Mouse (Mus musculus) G1E (cell line): Measurements from ENCODE around the gene Fig4.

Experiments used
- CTCF ChIP-seq: IDR thresholded peaks from 2 replicates; pipeline ENCODE4 v1.5.1; 2012; ENCODE audit warnings: low read depth, low read length, inconsistent platforms, mixed read lengths
- GATA1 ChIP-seq: IDR thresholded peaks from 2 replicates; pipeline ENCODE4 v1.6.1; 2012; ENCODE audit warnings: borderline replicate concordance, low read length, inconsistent platforms, mixed read lengths
- GATA2 ChIP-seq: IDR thresholded peaks from 2 replicates; pipeline ENCODE4 v1.6.1; 2012; ENCODE audit warnings: low read depth, low read length, inconsistent platforms, borderline replicate concordance

DNA sequence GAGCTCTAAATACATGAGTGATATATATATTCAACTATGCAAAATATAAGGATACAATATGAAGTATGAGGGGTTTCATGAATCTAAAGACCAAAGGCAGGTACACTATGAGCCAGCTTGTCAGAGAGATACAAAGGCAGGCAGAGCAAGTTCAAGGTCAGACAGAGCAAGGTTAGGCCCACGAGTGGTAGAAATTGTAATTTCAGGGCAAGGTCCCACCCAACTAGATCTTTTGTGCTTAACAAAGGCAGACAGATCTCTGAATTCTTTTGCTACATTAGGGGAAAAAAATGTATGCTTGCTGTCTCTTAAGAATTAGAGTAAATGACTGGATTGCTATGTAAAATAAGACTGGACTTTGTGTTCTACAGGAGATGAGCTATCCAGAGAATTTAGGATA, 2.9 kb downstream of the Fig4 start:
- TF ChIP-seq CTCF, result no peak
- TF ChIP-seq GATA2, result no peak
- no peak for TF ChIP-seq GATA1
